Mouse (Mus musculus): ENCODE results near the gene Tradd. TPM values are rescaled to one million over a fixed set of nuclear protein-coding genes. Genes with fewer than 3 reads are reported as not detected.

The Tradd gene
- polyA plus RNA-seq, 1 experiment from 2014 or later, result 21.1 TPM

GRCm38 (mm10) chr8:105281821-105282220, 17.4 kb upstream of the Tradd start:
- Histone ChIP-seq H3K9me3 (ENCODE audit: control insufficient read depth, low read length) (no peaks in the 10 kb centered on the region), H3K27ac (replicated peaks; ENCODE audit: low read depth, low read length) (no peak overlapping the region), H3K4me1 (ENCODE audit: control insufficient read depth, insufficient read depth, low read length) (peaks cover 9% of the 10 kb centered on the region), H3K4me2 (ENCODE audit: low read depth, low read length) (no peak overlapping the region), H3K4me3 (ENCODE audit: low read depth, low read length) (no peak overlapping the region), H3K27me3 (replicated peaks; ENCODE audit: control insufficient read depth, insufficient read depth, low read length) (peaks cover 34% of the 10 kb centered on the region), H3K36me3 (ENCODE audit: control insufficient read depth, insufficient read depth, low read length) (peaks cover 13% of the 10 kb centered on the region; the same call in 1 of the 2 replicates), H3K9ac (ENCODE audit: low read depth, low read length) (no peak overlapping the region)
- 82% methylated on average over 12 of the region's 12 CpGs for WGBS
- no peak for DNase-seq (ENCODE audit: low spot score)
- ATAC-seq (ENCODE audit: low read depth), result no peak

GRCm38 (mm10) chr8:105280567-105280966, 16.2 kb upstream of the Tradd start:
- 56% methylated on average over 3 of the region's 3 CpGs for WGBS
- Histone ChIP-seq H3K4me2 (ENCODE audit: low read depth, low read length) (no peak overlapping the region), H3K4me3 (ENCODE audit: low read depth, low read length) (no peak overlapping the region), H3K9me3 (ENCODE audit: control insufficient read depth, low read length) (no peaks in the 10 kb centered on the region), H3K27me3 (replicated peaks; ENCODE audit: control insufficient read depth, insufficient read depth, low read length) (peaks cover 43% of the 10 kb centered on the region), H3K9ac (ENCODE audit: low read depth, low read length) (no peak overlapping the region), H3K36me3 (ENCODE audit: control insufficient read depth, insufficient read depth, low read length) (peaks cover 11% of the 10 kb centered on the region; the same call in 1 of the 2 replicates), H3K27ac (replicated peaks; ENCODE audit: low read depth, low read length) (no peak overlapping the region), H3K4me1 (ENCODE audit: control insufficient read depth, insufficient read depth, low read length) (peaks cover 17% of the 10 kb centered on the region)
- no peak for DNase-seq (ENCODE audit: low spot score)
- no peak for ATAC-seq (ENCODE audit: low read depth)

GRCm38 (mm10) chr8:105278911-105279334, 14.5 kb upstream of the Tradd start:
- H3K4me2 ChIP-seq (ENCODE audit: low read depth, low read length), result peak overlapping the region; percentile 49
- H3K9ac ChIP-seq (ENCODE audit: low read depth, low read length), result peak overlapping the region; percentile 37; the same call in 1 of the 2 replicates
- 4% methylated on average over 27 of the region's 28 CpGs for WGBS
- peaks cover 21% of the 10 kb centered on the region for H3K4me1 ChIP-seq (ENCODE audit: control insufficient read depth, insufficient read depth, low read length)
- H3K36me3 ChIP-seq (ENCODE audit: control insufficient read depth, insufficient read depth, low read length), result peaks cover 7% of the 10 kb centered on the region; the same call in 1 of the 2 replicates
- DNase-seq (ENCODE audit: low spot score), result peak; percentile 82
- no peaks in the 10 kb centered on the region for H3K9me3 ChIP-seq (ENCODE audit: control insufficient read depth, low read length)
- peak overlapping the region; percentile 26 for H3K4me3 ChIP-seq (ENCODE audit: low read depth, low read length)
- peaks cover 59% of the 10 kb centered on the region for H3K27me3 ChIP-seq (replicated peaks; ENCODE audit: control insufficient read depth, insufficient read depth, low read length)
- H3K27ac ChIP-seq (replicated peaks; ENCODE audit: low read depth, low read length), result no peak overlapping the region
- peak; percentile 66 for ATAC-seq (ENCODE audit: low read depth)

GRCm38 (mm10) chr8:105276292-105277120, 12.1 kb upstream of the Tradd start:
- Histone ChIP-seq H3K9ac (ENCODE audit: low read depth, low read length) (peak overlapping the region; percentile 61), H3K36me3 (ENCODE audit: control insufficient read depth, insufficient read depth, low read length) (no peaks in the 10 kb centered on the region), H3K27me3 (replicated peaks; ENCODE audit: control insufficient read depth, insufficient read depth, low read length) (peaks cover 82% of the 10 kb centered on the region), H3K4me3 (ENCODE audit: low read depth, low read length) (peak overlapping the region; percentile 41), H3K9me3 (ENCODE audit: control insufficient read depth, low read length) (no peaks in the 10 kb centered on the region), H3K4me1 (ENCODE audit: control insufficient read depth, insufficient read depth, low read length) (peaks cover 21% of the 10 kb centered on the region), H3K27ac (replicated peaks; ENCODE audit: low read depth, low read length) (no peak overlapping the region), H3K4me2 (ENCODE audit: low read depth, low read length) (peak overlapping the region; percentile 75)
- peak; percentile 78 for ATAC-seq (ENCODE audit: low read depth)
- WGBS, result 2% methylated on average over 25 of the region's 30 CpGs
- peak; percentile 78 for DNase-seq (ENCODE audit: low spot score)

- no peak for DNase-seq (ENCODE audit: low spot score)
- peaks cover 89% of the 10 kb centered on the region for H3K27me3 ChIP-seq (replicated peaks; ENCODE audit: control insufficient read depth, insufficient read depth, low read length)
These were observed 11.4 kb upstream of the Tradd start, which contains the start of gene Nol3 for GRCm38 (mm10) chr8:105275840-105276239. Gene Nol3, plus strand, starts transcription at chr8:105276140.

GRCm38 (mm10) chr8:105275387-105275786, 11.0 kb upstream of the Tradd start:
- no peak for ATAC-seq (ENCODE audit: low read depth)
- no peak for DNase-seq (ENCODE audit: low spot score)
- Histone ChIP-seq H3K9me3 (ENCODE audit: control insufficient read depth, low read length) (no peaks in the 10 kb centered on the region), H3K4me2 (ENCODE audit: low read depth, low read length) (peak overlapping the region; percentile 75), H3K9ac (ENCODE audit: low read depth, low read length) (no peak overlapping the region), H3K4me1 (ENCODE audit: control insufficient read depth, insufficient read depth, low read length) (peaks cover 21% of the 10 kb centered on the region), H3K4me3 (ENCODE audit: low read depth, low read length) (peak overlapping the region; percentile 41), H3K27me3 (replicated peaks; ENCODE audit: control insufficient read depth, insufficient read depth, low read length) (peaks cover 93% of the 10 kb centered on the region), H3K36me3 (ENCODE audit: control insufficient read depth, insufficient read depth, low read length) (no peaks in the 10 kb centered on the region), H3K27ac (replicated peaks; ENCODE audit: low read depth, low read length) (no peak overlapping the region)
- 7% methylated on average over 11 of the region's 11 CpGs for WGBS

More at GRCm38 (mm10) chr8:105275840-105276239, 11.4 kb upstream of the Tradd start, which contains the start of gene Nol3:
- Histone ChIP-seq H3K36me3 (ENCODE audit: control insufficient read depth, insufficient read depth, low read length) (no peaks in the 10 kb centered on the region), H3K4me1 (ENCODE audit: control insufficient read depth, insufficient read depth, low read length) (peaks cover 21% of the 10 kb centered on the region), H3K9ac (ENCODE audit: low read depth, low read length) (peak within 1 kb of the TSS; percentile 61), H3K27ac (replicated peaks; ENCODE audit: low read depth, low read length) (no peak within 1 kb of the TSS), H3K4me2 (ENCODE audit: low read depth, low read length) (peak within 1 kb of the TSS; percentile 75), H3K4me3 (ENCODE audit: low read depth, low read length) (peak within 1 kb of the TSS; percentile 41), H3K9me3 (ENCODE audit: control insufficient read depth, low read length) (no peaks in the 10 kb centered on the region)
- 7% methylated on average over 10 of the region's 10 CpGs for WGBS
- no peak for ATAC-seq (ENCODE audit: low read depth)

- H3K9ac ChIP-seq (ENCODE audit: low read depth, low read length), result no peak overlapping the region
- H3K9me3 ChIP-seq (ENCODE audit: control insufficient read depth, low read length), result 0 out of 2 replicates have a peak, but pooled peaks cover 4% of the 10 kb centered on the region
- ATAC-seq (ENCODE audit: low read depth), result no peak
- no peak for DNase-seq (ENCODE audit: low spot score)
- 3% methylated on average over 11 of the region's 11 CpGs for WGBS
- H3K4me3 ChIP-seq (ENCODE audit: low read depth, low read length), result peak overlapping the region; percentile 50
- peaks cover 97% of the 10 kb centered on the region for H3K27me3 ChIP-seq (replicated peaks; ENCODE audit: control insufficient read depth, insufficient read depth, low read length)
- no peak overlapping the region for H3K27ac ChIP-seq (replicated peaks; ENCODE audit: low read depth, low read length)
- peaks cover 24% of the 10 kb centered on the region; the same call in 1 of the 2 replicates for H3K4me1 ChIP-seq (ENCODE audit: control insufficient read depth, insufficient read depth, low read length)
- H3K36me3 ChIP-seq (ENCODE audit: control insufficient read depth, insufficient read depth, low read length), result no peaks in the 10 kb centered on the region
- peak overlapping the region; percentile 10; the same call in 1 of the 2 replicates for H3K4me2 ChIP-seq (ENCODE audit: low read depth, low read length)
These were observed 6.4 kb upstream of the Tradd start for GRCm38 (mm10) chr8:105270916-105271186.

GRCm38 (mm10) chr8:105270101-105270915, 5.9 kb upstream of the Tradd start:
- H3K4me2 ChIP-seq (ENCODE audit: low read depth, low read length), result peak overlapping the region; percentile 88
- H3K36me3 ChIP-seq (ENCODE audit: control insufficient read depth, insufficient read depth, low read length), result no peaks in the 10 kb centered on the region
- peaks cover 98% of the 10 kb centered on the region for H3K27me3 ChIP-seq (replicated peaks; ENCODE audit: control insufficient read depth, insufficient read depth, low read length)
- peaks cover 19% of the 10 kb centered on the region; the same call in 1 of the 2 replicates for H3K4me1 ChIP-seq (ENCODE audit: control insufficient read depth, insufficient read depth, low read length)
- H3K27ac ChIP-seq (replicated peaks; ENCODE audit: low read depth, low read length), result no peak overlapping the region
- 0 out of 2 replicates have a peak, but pooled peaks cover 4% of the 10 kb centered on the region for H3K9me3 ChIP-seq (ENCODE audit: control insufficient read depth, low read length)
- H3K9ac ChIP-seq (ENCODE audit: low read depth, low read length), result peak overlapping the region; percentile 26
- WGBS, result 4% methylated on average over 38 of the region's 39 CpGs
- ATAC-seq (ENCODE audit: low read depth), result no peak
- DNase-seq (ENCODE audit: low spot score), result no peak
- H3K4me3 ChIP-seq (ENCODE audit: low read depth, low read length), result peak overlapping the region; percentile 50

Data from embryonic facial prominence, embryonic 14.5 days (tissue).